Mouse (Mus musculus): ENCODE results near the gene Matk. TPM values are rescaled to one million over a fixed set of nuclear protein-coding genes. Genes with fewer than 3 reads are reported as not detected.
A peak's percentile ranks its signal among the peaks of the same experiment; 100 is the strongest.

The Matk gene
- polyA plus RNA-seq, 1 experiment from 2014 or later: 2.5 TPM

- ATAC-seq (ENCODE audit: low FRiP score): no peak
- no peaks in the 10 kb centered on the region for H3K36me3 ChIP-seq (ENCODE audit: control insufficient read depth, insufficient read depth, low read length)
- no peak for DNase-seq (ENCODE audit: low spot score, missing footprints)
- peaks cover 61% of the 10 kb centered on the region for H3K27me3 ChIP-seq (ENCODE audit: control insufficient read depth, insufficient read depth, low read length)
- WGBS: 67% methylated on average over 1 of the region's 1 CpGs
- no peak overlapping the region for H3K9ac ChIP-seq (ENCODE audit: low read length)
- H3K4me3 ChIP-seq (ENCODE audit: low read depth, low read length): no peak overlapping the region
- no peaks in the 10 kb centered on the region for H3K9me3 ChIP-seq (ENCODE audit: control insufficient read depth, low read length)
- H3K4me2 ChIP-seq: no peak overlapping the region
- peaks cover 15% of the 10 kb centered on the region for H3K4me1 ChIP-seq (ENCODE audit: control insufficient read depth, insufficient read depth, low read length)
- H3K27ac ChIP-seq (ENCODE audit: low read depth, low read length): no peak overlapping the region
These were observed 2.2 kb downstream of the Matk start for GRCm38 (mm10) chr10:81254886-81255285.

- Histone ChIP-seq H3K27me3 (ENCODE audit: control insufficient read depth, insufficient read depth, low read length) (peaks cover 46% of the 10 kb centered on the region), H3K36me3 (ENCODE audit: control insufficient read depth, insufficient read depth, low read length) (no peaks in the 10 kb centered on the region), H3K9ac (ENCODE audit: low read length) (peak overlapping the region; percentile 52), H3K9me3 (ENCODE audit: control insufficient read depth, low read length) (no peaks in the 10 kb centered on the region), H3K4me2 (peak overlapping the region; percentile 77), H3K27ac (ENCODE audit: low read depth, low read length) (no peak overlapping the region), H3K4me1 (ENCODE audit: control insufficient read depth, insufficient read depth, low read length) (peaks cover 15% of the 10 kb centered on the region), H3K4me3 (ENCODE audit: low read depth, low read length) (peak overlapping the region; percentile 37)
- WGBS: 2% methylated on average over 61 of the region's 62 CpGs
- peak; percentile 94 for DNase-seq (ENCODE audit: low spot score, missing footprints)
- 0 out of 2 replicates have a peak, but pooled peaks have one; percentile 5 for ATAC-seq (ENCODE audit: low FRiP score)
These were observed 4.7 kb downstream of the Matk start for GRCm38 (mm10) chr10:81257158-81258039.

- Histone ChIP-seq H3K4me1 (ENCODE audit: control insufficient read depth, insufficient read depth, low read length) (peaks cover 12% of the 10 kb centered on the region; the same call in 1 of the 2 replicates), H3K27me3 (ENCODE audit: control insufficient read depth, insufficient read depth, low read length) (peaks cover 34% of the 10 kb centered on the region), H3K36me3 (ENCODE audit: control insufficient read depth, insufficient read depth, low read length) (peaks cover 3% of the 10 kb centered on the region), H3K9me3 (ENCODE audit: control insufficient read depth, low read length) (no peaks in the 10 kb centered on the region), H3K9ac (ENCODE audit: low read length) (0 out of 2 replicates have a peak overlapping the region, but pooled peaks have one; percentile 12), H3K4me3 (ENCODE audit: low read depth, low read length) (no peak overlapping the region), H3K4me2 (no peak overlapping the region; the same call in 1 of the 2 replicates), H3K27ac (ENCODE audit: low read depth, low read length) (no peak overlapping the region)
- 44% methylated on average over 21 of the region's 21 CpGs for WGBS
- DNase-seq (ENCODE audit: low spot score, missing footprints): no peak
- peak; percentile 12; the same call in 1 of the 2 replicates for ATAC-seq (ENCODE audit: low FRiP score)
These were observed 6.6 kb downstream of the Matk start for GRCm38 (mm10) chr10:81259225-81259884.

- ATAC-seq (ENCODE audit: low FRiP score) (no peak), DNase-seq (ENCODE audit: low spot score, missing footprints) (no peak)
- no peak overlapping the region for H3K4me2 ChIP-seq
- no peak overlapping the region for H3K9ac ChIP-seq (ENCODE audit: low read length)
- no peak overlapping the region for H3K4me3 ChIP-seq (ENCODE audit: low read depth, low read length)
- H3K9me3 ChIP-seq (ENCODE audit: control insufficient read depth, low read length): no peaks in the 10 kb centered on the region
- peaks cover 30% of the 10 kb centered on the region for H3K27me3 ChIP-seq (ENCODE audit: control insufficient read depth, insufficient read depth, low read length)
- H3K27ac ChIP-seq (ENCODE audit: low read depth, low read length): no peak overlapping the region
- 98% methylated on average over 4 of the region's 4 CpGs for WGBS
- peaks cover 20% of the 10 kb centered on the region for H3K4me1 ChIP-seq (ENCODE audit: control insufficient read depth, insufficient read depth, low read length)
- peaks cover 9% of the 10 kb centered on the region for H3K36me3 ChIP-seq (ENCODE audit: control insufficient read depth, insufficient read depth, low read length)
These were observed 8.3 kb downstream of the Matk start for GRCm38 (mm10) chr10:81261025-81261424.

DNA sequence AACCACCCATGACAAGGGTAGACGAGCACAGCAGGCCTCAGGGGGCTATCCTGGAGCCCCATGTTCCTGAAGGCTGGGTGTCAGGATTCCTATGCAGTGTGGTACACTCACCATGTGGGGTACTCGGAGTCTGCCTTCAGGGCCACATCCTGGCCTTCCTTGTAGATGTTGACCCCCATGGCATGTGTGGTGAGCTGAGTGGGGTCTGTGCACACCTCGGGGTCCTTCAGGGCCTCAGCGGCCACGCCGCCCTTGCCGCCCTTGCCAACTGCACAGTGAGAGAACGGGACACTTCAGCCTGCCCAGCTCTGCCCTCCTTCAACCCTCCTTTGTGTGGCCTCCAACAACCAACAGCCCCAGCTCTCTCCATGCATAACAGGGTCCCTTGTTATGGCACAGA, 12.8 kb downstream of the Matk start:
- Histone ChIP-seq H3K4me2 (peak overlapping the region; percentile 73), H3K27ac (ENCODE audit: low read depth, low read length) (no peak overlapping the region), H3K9me3 (ENCODE audit: control insufficient read depth, low read length) (no peaks in the 10 kb centered on the region), H3K36me3 (ENCODE audit: control insufficient read depth, insufficient read depth, low read length) (peaks cover 9% of the 10 kb centered on the region), H3K9ac (ENCODE audit: low read length) (peak overlapping the region; percentile 88), H3K4me1 (ENCODE audit: control insufficient read depth, insufficient read depth, low read length) (peaks cover 17% of the 10 kb centered on the region), H3K27me3 (ENCODE audit: control insufficient read depth, insufficient read depth, low read length) (no peaks in the 10 kb centered on the region), H3K4me3 (ENCODE audit: low read depth, low read length) (no peak overlapping the region)
- 96% methylated on average over 8 of the region's 8 CpGs for WGBS
- no peak for DNase-seq (ENCODE audit: low spot score, missing footprints)
- ATAC-seq (ENCODE audit: low FRiP score): no peak

DNA sequence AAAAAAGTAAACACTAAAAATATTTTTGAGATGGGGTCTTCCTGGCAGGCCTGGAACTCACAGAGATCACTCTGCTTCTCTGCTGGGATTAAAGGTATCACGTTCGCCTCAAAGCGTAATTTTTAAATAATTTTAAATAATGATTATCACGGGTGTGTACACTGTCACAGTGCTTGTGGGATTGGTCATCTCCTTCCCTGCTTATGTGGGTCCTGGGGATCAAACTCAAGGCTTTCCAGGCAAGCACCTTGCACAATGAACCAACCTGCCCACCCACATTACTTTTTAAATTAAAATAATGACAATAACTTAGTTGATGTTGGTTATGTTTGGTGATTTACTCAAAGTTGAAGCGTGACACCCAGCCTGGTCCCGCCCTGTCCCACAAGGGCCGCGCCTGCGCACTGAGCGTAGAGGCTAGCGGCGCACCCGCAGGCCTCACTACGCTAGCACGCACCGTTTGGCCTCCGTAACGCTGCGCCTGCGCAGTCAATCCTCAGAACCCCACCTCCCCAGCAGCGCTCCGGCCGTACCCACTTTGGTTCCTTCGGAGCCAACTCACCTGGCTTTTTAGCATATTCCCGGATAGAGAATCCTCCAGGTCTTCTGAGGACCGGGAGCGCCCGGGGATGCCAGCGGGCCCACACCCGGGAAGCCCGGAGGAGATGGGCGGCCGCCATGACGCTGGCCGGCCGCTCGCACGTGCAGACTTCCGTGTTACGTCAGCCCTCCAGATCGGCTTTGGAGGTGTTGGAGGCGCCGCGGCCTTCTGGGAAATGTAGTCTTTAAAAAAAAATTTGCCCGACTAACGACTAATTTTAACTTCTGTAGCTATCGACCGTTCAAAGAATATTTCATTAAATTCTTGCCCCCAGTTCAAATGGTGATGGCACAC, 13.7 kb downstream of the Matk start, which contains the start of the genes Mrpl54 and Apba3:
Gene Mrpl54, minus strand, starts transcription at position 724 of the 895 bp plus-strand sequence.
Gene Apba3, plus strand, starts transcription at position 750 of the 895 bp plus-strand sequence.
- peaks cover 12% of the 10 kb centered on the region for H3K36me3 ChIP-seq (ENCODE audit: control insufficient read depth, insufficient read depth, low read length)
- peak within 1 kb of the TSS; percentile 67 for H3K4me3 ChIP-seq (ENCODE audit: low read depth, low read length)
- 1% methylated on average over 48 of the region's 48 CpGs for WGBS
- peak within 1 kb of the TSS; percentile 88 for H3K9ac ChIP-seq (ENCODE audit: low read length)
- H3K4me2 ChIP-seq: peak within 1 kb of the TSS; percentile 73
- H3K4me1 ChIP-seq (ENCODE audit: control insufficient read depth, insufficient read depth, low read length): peaks cover 17% of the 10 kb centered on the region
- no peaks in the 10 kb centered on the region for H3K9me3 ChIP-seq (ENCODE audit: control insufficient read depth, low read length)
- DNase-seq (ENCODE audit: low spot score, missing footprints) (peak; percentile 99), ATAC-seq (ENCODE audit: low FRiP score) (peak; percentile 93)
- peak within 1 kb of the TSS; percentile 54 for H3K27ac ChIP-seq (ENCODE audit: low read depth, low read length)
- H3K27me3 ChIP-seq (ENCODE audit: control insufficient read depth, insufficient read depth, low read length): no peaks in the 10 kb centered on the region

GRCm38 (mm10) chr10:81268056-81268455, 15.3 kb downstream of the Matk start:
- Histone ChIP-seq H3K27me3 (ENCODE audit: control insufficient read depth, insufficient read depth, low read length) (no peaks in the 10 kb centered on the region), H3K9ac (ENCODE audit: low read length) (peak overlapping the region; percentile 83), H3K36me3 (ENCODE audit: control insufficient read depth, insufficient read depth, low read length) (peaks cover 12% of the 10 kb centered on the region), H3K4me2 (peak overlapping the region; percentile 67), H3K27ac (ENCODE audit: low read depth, low read length) (no peak overlapping the region), H3K4me1 (ENCODE audit: control insufficient read depth, insufficient read depth, low read length) (peaks cover 17% of the 10 kb centered on the region), H3K9me3 (ENCODE audit: control insufficient read depth, low read length) (no peaks in the 10 kb centered on the region), H3K4me3 (ENCODE audit: low read depth, low read length) (peak overlapping the region; percentile 62)
- ATAC-seq (ENCODE audit: low FRiP score) (peak; percentile 38), DNase-seq (ENCODE audit: low spot score, missing footprints) (peak; percentile 97)
- WGBS: 3% methylated on average over 23 of the region's 23 CpGs

- Histone ChIP-seq H3K27me3 (ENCODE audit: control insufficient read depth, insufficient read depth, low read length) (no peaks in the 10 kb centered on the region), H3K4me2 (peak overlapping the region; percentile 67), H3K36me3 (ENCODE audit: control insufficient read depth, insufficient read depth, low read length) (peaks cover 17% of the 10 kb centered on the region), H3K27ac (ENCODE audit: low read depth, low read length) (no peak overlapping the region), H3K9ac (ENCODE audit: low read length) (peak overlapping the region; percentile 83), H3K4me3 (ENCODE audit: low read depth, low read length) (peak overlapping the region; percentile 62), H3K9me3 (ENCODE audit: control insufficient read depth, low read length) (no peaks in the 10 kb centered on the region), H3K4me1 (ENCODE audit: control insufficient read depth, insufficient read depth, low read length) (peaks cover 17% of the 10 kb centered on the region)
- DNase-seq (ENCODE audit: low spot score, missing footprints) (no peak), ATAC-seq (ENCODE audit: low FRiP score) (no peak)
- 84% methylated on average over 16 of the region's 16 CpGs for WGBS
These were observed 16.1 kb downstream of the Matk start for GRCm38 (mm10) chr10:81268643-81269412.

Data from midbrain, embryonic 11.5 days (tissue).